Mouse (Mus musculus) heart, postnatal 14 days (tissue): ENCODE measurements around the gene Edn1. TPM values are rescaled to one million over a fixed set of nuclear protein-coding genes. Genes with fewer than 3 reads are reported as not detected.

Experiments
- DNase-seq, 2 experiments: peaks; one replicate each; pipeline ENCODE4 v3.0.0; 2021 to 2022
- intact Hi-C: fragments of 180-260 bp; cut with DNase I; formaldehyde crosslinking; loops from one replicate; pipeline ENCODE4 v1.15.1; 2025
- total RNA-seq, 2 experiments: library from RNA; stranded (reverse); gene quantifications; 2 replicates each; pipeline ENCODE4 v1.2.3; 2021

Edn1 gene
- total RNA-seq, 2 experiments from 2014 or later: 5.5 to 5.6 TPM

GRCm38 (mm10) chr13:42308368-42309103 lies 7.3 kb downstream of the Edn1 start:
- DNase-seq: no peak
- intact Hi-C loops: no loop called here

GRCm38 (mm10) chr13:42309804-42310203 lies 8.5 kb downstream of the Edn1 start:
- DNase-seq: peak in 1 of 2 experiments; percentile 26
- intact Hi-C loops: no loop called here

GRCm38 (mm10) chr13:42315628-42316027 lies 14.4 kb downstream of the Edn1 start:
- intact Hi-C loops: no loop called here
- DNase-seq: no peak

- DNase-seq: no peak
- intact Hi-C loops: no loop called here
These were observed 16.5 kb downstream of the Edn1 start for GRCm38 (mm10) chr13:42317808-42318207.

- intact Hi-C loops: no loop called here
- peak in 1 of 2 experiments; percentile 9 for DNase-seq
These were observed 27.3 kb downstream of the Edn1 start for GRCm38 (mm10) chr13:42328576-42328975.

- intact Hi-C loops: no loop called here
- DNase-seq: no peak
These were observed 29.8 kb downstream of the Edn1 start for GRCm38 (mm10) chr13:42331104-42331503.

- intact Hi-C loops: no loop called here
- DNase-seq: no peak
These were observed 33.7 kb downstream of the Edn1 start for GRCm38 (mm10) chr13:42334981-42335380.

GRCm38 (mm10) chr13:42336414-42336813 lies 35.1 kb downstream of the Edn1 start:
- intact Hi-C loops: no loop called here
- no peak for DNase-seq

GRCm38 (mm10) chr13:42337072-42337471 lies 35.8 kb downstream of the Edn1 start:
- intact Hi-C loops: no loop called here
- DNase-seq: no peak

- intact Hi-C loops: no loop called here
These were observed 38.2 kb downstream of the Edn1 start for GRCm38 (mm10) chr13:42339466-42339865.

GRCm38 (mm10) chr13:42341871-42342532 lies 40.7 kb downstream of the Edn1 start:
- intact Hi-C loops: no loop called here
- no peak for DNase-seq

More at GRCm38 (mm10) chr13:42339466-42339865, 38.2 kb downstream of the Edn1 start:
- DNase-seq: no peak

GRCm38 (mm10) chr13:42345439-42345838 lies 44.2 kb downstream of the Edn1 start:
- DNase-seq: no peak
- intact Hi-C loops: no loop called here

- intact Hi-C loops: no loop called here
- no peak for DNase-seq
These were observed 45.1 kb downstream of the Edn1 start for GRCm38 (mm10) chr13:42346414-42346813.

GRCm38 (mm10) chr13:42351675-42352074 lies 50.4 kb downstream of the Edn1 start:
- intact Hi-C loops: no loop called here

More at GRCm38 (mm10) chr13:42351675-42352074, 50.4 kb downstream of the Edn1 start:
- DNase-seq: no peak

Other genes with a start within 250 kb of the Edn1 start
- gene Hivep1, start 249.5 kb upstream of the Edn1 start, total RNA-seq: 10 to 100 TPM; 21.2 to 23.7 TPM